Mouse (Mus musculus) embryonic facial prominence, embryonic 10.5 days (tissue): ENCODE results near the gene Stat1. TPM values are rescaled to one million over a fixed set of nuclear protein-coding genes. Genes with fewer than 3 reads are reported as not detected.
A peak's percentile ranks its signal among the peaks of the same experiment; 100 is the strongest.

Experiments used
- DNase-seq: peaks from one replicate; pipeline ENCODE4 v3.0.0-alpha.2; 2017; ENCODE audit warnings: low spot score
- H3K27ac ChIP-seq: fragments of 300-500 bp; sonication (generic); replicated peaks from 2 replicates; pipeline ENCODE4 v1.5.1; 2016; ENCODE audit warnings: mild to moderate bottlenecking
- H3K27me3 ChIP-seq: fragments of 300-500 bp; sonication (generic); replicated peaks from 2 replicates; pipeline ENCODE4 v1.6.1; 2016; ENCODE audit warnings: low read depth, mild to moderate bottlenecking; ENCODE audit not compliant: poor library complexity, severe bottlenecking
- H3K36me3 ChIP-seq: fragments of 300-500 bp; sonication (generic); replicated peaks from 2 replicates; pipeline ENCODE4 v1.6.1; 2016; ENCODE audit warnings: mild to moderate bottlenecking, moderate library complexity
- H3K4me1 ChIP-seq: fragments of 300-500 bp; sonication (generic); 2 replicates; pipeline ENCODE4 v1.6.1; 2016
- H3K4me3 ChIP-seq: fragments of 300-500 bp; sonication (generic); 2 replicates; pipeline ENCODE4 v1.5.1; 2016; ENCODE audit warnings: mild to moderate bottlenecking, moderate library complexity
- H3K9me3 ChIP-seq: fragments of 300-500 bp; sonication (generic); 2 replicates; pipeline ENCODE4 v1.6.1; 2016; ENCODE audit warnings: mild to moderate bottlenecking
- WGBS: fragments of 180-500 bp; shearing (Covaris S2); methylation state at CpG from one replicate; pipeline ENCODE4 v1.1.7; 2016; 5-methylcytosine and 5-hydroxymethylcytosine counted together
- polyA plus RNA-seq: library from polyadenylated mRNA; unstranded; fragments of >200 nt; fragmentation: Nextera tagmentation; extraction: Ambion mirVana; gene quantifications from 2 replicates; pipeline ENCODE4 v1.2.1, GENCODE M21; 2016

Gene Stat1
- polyA plus RNA-seq, 1 experiment from 2014 or later, result 11.5 TPM

GRCm38 (mm10) chr1:52152369-52152768 lies 33.1 kb downstream of the Stat1 start:
- Histone ChIP-seq H3K4me1 (peaks cover 37% of the 10 kb centered on the region), H3K9me3 (no peaks in the 10 kb centered on the region), H3K27ac (no peak overlapping the region), H3K36me3 (peaks cover 10% of the 10 kb centered on the region), H3K4me3 (no peak overlapping the region), H3K27me3 (no peaks in the 10 kb centered on the region)
- WGBS, result 71% methylated on average over 13 of the region's 13 CpGs
- DNase-seq, result no peak

- peaks cover 15% of the 10 kb centered on the region for H3K36me3 ChIP-seq
- DNase-seq, result no peak
- H3K4me1 ChIP-seq, result peaks cover 32% of the 10 kb centered on the region
- no peaks in the 10 kb centered on the region for H3K27me3 ChIP-seq
- H3K9me3 ChIP-seq, result no peaks in the 10 kb centered on the region
- no peak overlapping the region for H3K27ac ChIP-seq
- H3K4me3 ChIP-seq, result no peak overlapping the region
- 31% methylated on average over 3 of the region's 3 CpGs for WGBS
These were observed 33.7 kb downstream of the Stat1 start for GRCm38 (mm10) chr1:52152936-52153335.

DNA sequence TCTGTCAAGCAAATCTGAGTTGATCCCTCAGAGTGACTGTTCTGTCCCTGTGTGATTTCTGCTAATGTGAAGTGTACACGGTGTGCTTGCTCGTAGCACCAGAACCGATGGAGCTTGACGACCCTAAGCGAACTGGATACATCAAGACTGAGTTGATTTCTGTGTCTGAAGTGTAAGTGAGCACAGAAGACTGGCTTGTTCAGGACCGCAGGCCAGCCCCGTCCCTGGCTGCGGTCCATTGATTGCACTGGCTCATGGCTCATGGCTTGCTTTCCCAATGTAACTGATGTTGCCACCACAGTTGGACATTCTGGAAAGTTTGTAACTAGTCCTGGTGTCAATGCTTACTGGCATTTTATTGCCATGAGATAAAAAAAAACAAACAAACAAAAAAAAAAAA lies 35.6 kb downstream of the Stat1 start:
- Histone ChIP-seq H3K9me3 (no peaks in the 10 kb centered on the region), H3K27ac (no peak overlapping the region), H3K4me3 (no peak overlapping the region), H3K27me3 (no peaks in the 10 kb centered on the region), H3K36me3 (peaks cover 15% of the 10 kb centered on the region), H3K4me1 (peaks cover 17% of the 10 kb centered on the region)
- no peak for DNase-seq
- WGBS, result 85% methylated on average over 8 of the region's 8 CpGs

GRCm38 (mm10) chr1:52156351-52156750 lies 37.1 kb downstream of the Stat1 start:
- DNase-seq, result no peak
- H3K4me1 ChIP-seq, result peaks cover 5% of the 10 kb centered on the region; the same call in 1 of the 2 replicates
- no peak overlapping the region for H3K27ac ChIP-seq
- H3K27me3 ChIP-seq, result no peaks in the 10 kb centered on the region
- 93% methylated on average over 10 of the region's 10 CpGs for WGBS
- no peaks in the 10 kb centered on the region for H3K9me3 ChIP-seq
- H3K36me3 ChIP-seq, result peaks cover 13% of the 10 kb centered on the region
- no peak overlapping the region for H3K4me3 ChIP-seq

DNA sequence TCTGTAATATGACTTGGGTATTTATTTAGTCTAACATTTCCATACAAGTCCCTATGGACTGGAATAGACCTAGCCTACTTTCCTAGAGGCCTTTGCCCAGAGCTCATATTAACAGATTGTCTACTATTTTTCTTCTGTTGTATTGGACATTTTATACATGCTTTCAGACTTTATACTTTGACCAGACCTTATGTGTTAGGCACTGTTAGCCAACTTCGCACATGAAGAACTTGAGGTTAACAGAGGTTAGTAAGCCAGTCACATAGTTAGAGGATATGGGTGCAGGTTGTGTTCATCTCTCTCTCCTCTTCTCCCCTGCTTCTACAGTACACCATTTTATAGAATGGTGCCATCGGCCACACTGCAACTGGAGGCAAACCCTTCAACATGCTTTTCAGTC lies 38.8 kb downstream of the Stat1 start:
- Histone ChIP-seq H3K4me1 (peaks cover 4% of the 10 kb centered on the region; the same call in 1 of the 2 replicates), H3K9me3 (no peaks in the 10 kb centered on the region), H3K36me3 (peaks cover 8% of the 10 kb centered on the region), H3K4me3 (no peak overlapping the region), H3K27me3 (no peaks in the 10 kb centered on the region), H3K27ac (no peak overlapping the region)
- 93% methylated on average over 2 of the region's 2 CpGs for WGBS
- no peak for DNase-seq

DNA sequence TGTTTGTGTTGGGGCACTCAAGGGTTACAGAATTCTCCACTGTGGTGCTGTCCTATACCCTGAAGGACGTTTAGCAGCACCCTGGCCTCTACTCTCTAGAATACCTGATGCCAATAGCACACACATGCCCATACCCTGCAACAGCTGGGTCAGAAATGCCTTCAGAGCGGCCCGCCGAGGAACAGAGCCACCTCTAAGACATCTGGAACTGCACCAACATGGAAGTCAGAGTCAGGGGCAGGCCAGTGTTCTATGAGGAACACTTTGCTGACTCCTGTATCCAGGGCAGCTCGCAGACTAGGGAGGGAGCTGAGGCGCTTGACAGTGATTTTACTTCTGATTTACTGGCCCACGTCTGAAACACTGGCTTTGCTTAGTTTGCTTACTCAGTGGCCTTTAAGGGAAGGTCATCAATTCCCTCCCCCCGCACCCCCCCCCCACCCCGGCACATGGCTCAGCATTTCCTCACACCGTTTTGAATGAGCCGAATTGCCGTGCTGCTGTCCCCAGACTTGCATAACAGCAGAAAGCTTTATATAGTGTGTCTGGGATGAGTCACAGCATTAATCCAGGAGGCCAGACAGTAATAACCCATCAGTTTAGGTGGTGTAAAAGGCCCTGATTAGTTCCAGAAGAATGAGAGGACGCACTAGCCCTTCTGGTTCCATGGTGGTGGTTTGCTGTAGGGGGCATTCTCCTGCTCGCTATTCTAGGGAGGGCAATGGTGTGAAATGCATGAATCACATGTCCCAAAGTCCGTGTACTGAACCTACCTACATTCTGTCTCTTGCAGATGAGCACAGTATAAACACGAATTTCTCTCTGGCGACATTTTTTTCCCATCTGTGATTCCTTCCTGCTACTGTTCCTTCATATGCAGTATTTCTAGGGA lies 39.5 kb downstream of the Stat1 start:
- DNase-seq, result no peak
- Histone ChIP-seq H3K27ac (no peak overlapping the region), H3K4me1 (0 out of 2 replicates have a peak, but pooled peaks cover 3% of the 10 kb centered on the region), H3K36me3 (peaks cover 8% of the 10 kb centered on the region), H3K27me3 (no peaks in the 10 kb centered on the region), H3K4me3 (no peak overlapping the region), H3K9me3 (no peaks in the 10 kb centered on the region)
- WGBS, result 77% methylated on average over 17 of the region's 17 CpGs

- WGBS, result 85% methylated on average over 8 of the region's 8 CpGs
- H3K9me3 ChIP-seq, result no peaks in the 10 kb centered on the region
- no peak overlapping the region for H3K4me3 ChIP-seq
- peaks cover 8% of the 10 kb centered on the region for H3K36me3 ChIP-seq
- no peaks in the 10 kb centered on the region for H3K27me3 ChIP-seq
- 0 out of 2 replicates have a peak, but pooled peaks cover 3% of the 10 kb centered on the region for H3K4me1 ChIP-seq
- no peak overlapping the region for H3K27ac ChIP-seq
- DNase-seq, result no peak
These were observed 41.9 kb downstream of the Stat1 start for GRCm38 (mm10) chr1:52161151-52161550.

DNA sequence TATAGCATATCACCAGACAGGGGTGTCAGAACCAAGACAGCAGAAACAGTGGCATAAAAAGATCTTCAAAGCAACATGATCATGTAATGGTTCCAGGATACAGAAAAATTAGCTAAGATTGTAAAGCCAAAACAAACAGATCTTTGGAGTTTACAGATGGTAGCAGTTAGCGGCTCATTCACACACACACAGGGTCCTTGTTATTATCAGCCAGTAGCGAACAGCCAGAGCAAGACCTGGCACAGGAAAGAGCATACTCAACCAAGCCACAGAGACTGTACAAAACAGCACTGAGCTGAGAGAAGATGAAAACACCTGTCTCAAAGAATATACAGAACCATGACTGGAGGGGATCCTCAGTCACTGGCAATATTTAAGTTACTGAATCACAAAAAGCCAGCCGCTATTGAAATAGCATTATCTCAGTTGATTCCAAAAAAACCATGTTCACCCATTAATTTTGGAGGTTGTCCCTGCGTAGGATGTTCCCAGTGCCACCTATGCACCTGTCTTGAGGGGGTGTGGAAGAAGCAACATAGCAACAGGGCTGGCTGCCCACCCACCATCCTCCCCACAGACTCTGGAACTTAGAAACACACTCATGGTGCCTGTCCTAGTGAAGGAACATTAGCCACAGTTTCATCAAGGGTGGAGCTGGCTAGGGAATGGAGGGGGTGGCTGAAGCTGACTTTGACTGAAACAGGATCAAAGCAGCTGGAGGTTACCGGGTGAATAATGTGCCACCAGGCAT lies 44.6 kb downstream of the Stat1 start:
- H3K36me3 ChIP-seq, result no peaks in the 10 kb centered on the region
- no peak for DNase-seq
- WGBS, result 86% methylated on average over 5 of the region's 5 CpGs
- no peak overlapping the region for H3K27ac ChIP-seq
- H3K27me3 ChIP-seq, result no peaks in the 10 kb centered on the region
- H3K4me3 ChIP-seq, result no peak overlapping the region
- no peaks in the 10 kb centered on the region for H3K9me3 ChIP-seq
- 0 out of 2 replicates have a peak, but pooled peaks cover 3% of the 10 kb centered on the region for H3K4me1 ChIP-seq

DNA sequence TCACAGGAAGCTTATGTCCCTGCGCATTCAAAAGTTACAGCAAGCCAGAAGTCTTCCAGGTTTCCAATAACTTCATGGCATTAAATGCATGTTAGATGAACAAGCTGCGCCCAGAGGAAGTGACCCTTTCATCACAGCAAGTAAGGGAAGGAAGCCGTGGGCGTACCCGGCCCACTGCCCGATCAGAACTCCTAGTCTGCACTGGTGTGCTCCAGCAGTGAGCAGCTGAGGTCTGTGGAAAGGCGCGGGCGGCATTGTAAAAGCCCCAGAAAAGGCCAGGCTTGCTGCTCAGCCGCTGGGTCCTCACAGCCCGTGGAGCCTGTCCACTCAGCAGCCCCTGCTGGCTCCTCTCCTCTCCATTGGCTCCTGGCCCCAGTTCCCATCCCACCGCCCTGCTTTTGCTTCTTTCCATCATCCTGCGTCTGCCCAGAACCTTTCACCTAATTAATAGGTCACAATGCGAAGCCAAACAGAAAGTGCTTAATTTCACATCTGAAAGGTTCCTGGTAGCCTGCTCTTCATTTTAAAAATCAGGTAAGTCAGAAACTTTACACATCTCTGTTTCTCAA lies 47.5 kb downstream of the Stat1 start:
- Histone ChIP-seq H3K9me3 (no peaks in the 10 kb centered on the region), H3K27me3 (no peaks in the 10 kb centered on the region), H3K4me3 (no peak overlapping the region), H3K27ac (no peak overlapping the region), H3K36me3 (no peaks in the 10 kb centered on the region), H3K4me1 (no peaks in the 10 kb centered on the region)
- 76% methylated on average over 14 of the region's 14 CpGs for WGBS
- no peak for DNase-seq

DNA sequence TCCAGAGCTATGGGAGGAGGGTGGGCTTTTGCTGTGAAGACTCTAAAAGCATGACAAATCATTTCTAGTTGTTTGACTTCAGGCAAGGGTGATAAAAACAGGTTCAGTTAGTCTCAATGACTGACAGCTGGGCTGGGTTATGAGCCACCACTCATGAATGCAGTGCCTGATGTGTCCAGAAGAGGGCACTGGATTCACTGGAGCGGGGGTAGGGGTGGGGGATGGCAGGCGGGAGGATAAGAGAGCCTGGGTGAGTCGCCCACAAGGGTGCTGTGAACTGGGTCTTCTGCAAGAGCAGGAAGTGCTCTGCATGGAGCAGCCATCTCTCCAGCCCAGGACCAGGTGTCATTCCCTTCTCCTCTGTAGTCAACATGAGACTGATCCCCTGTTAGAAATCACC lies 50.8 kb downstream of the Stat1 start:
- no peaks in the 10 kb centered on the region for H3K4me1 ChIP-seq
- H3K27me3 ChIP-seq, result no peaks in the 10 kb centered on the region
- H3K27ac ChIP-seq, result no peak overlapping the region
- H3K36me3 ChIP-seq, result no peaks in the 10 kb centered on the region
- H3K4me3 ChIP-seq, result no peak overlapping the region
- DNase-seq, result peak; percentile 56
- H3K9me3 ChIP-seq, result no peaks in the 10 kb centered on the region
- WGBS, result 6% methylated on average over 3 of the region's 3 CpGs

DNA sequence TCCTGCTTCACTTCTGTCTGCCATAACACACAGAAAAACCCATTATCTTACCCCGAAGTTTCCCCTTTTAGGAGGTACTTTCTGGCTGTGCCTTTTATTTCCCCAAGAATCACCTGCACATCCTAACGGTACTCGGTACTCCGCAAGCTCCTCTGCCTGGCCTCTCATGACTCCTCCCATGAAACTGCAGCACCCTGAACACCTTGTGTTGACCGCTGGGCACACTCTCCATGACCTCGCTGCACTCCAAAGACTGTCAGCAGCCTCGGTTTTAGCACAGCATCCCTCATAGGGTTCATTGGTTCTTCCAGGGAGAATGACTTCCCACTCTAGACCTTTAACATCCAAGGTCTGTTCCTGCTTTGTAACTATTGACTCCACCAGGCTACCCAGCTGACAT lies 51.5 kb downstream of the Stat1 start:
- Histone ChIP-seq H3K9me3 (no peaks in the 10 kb centered on the region), H3K4me3 (no peak overlapping the region), H3K27me3 (no peaks in the 10 kb centered on the region), H3K36me3 (no peaks in the 10 kb centered on the region), H3K27ac (no peak overlapping the region), H3K4me1 (no peaks in the 10 kb centered on the region)
- DNase-seq, result no peak
- 74% methylated on average over 7 of the region's 7 CpGs for WGBS

- Histone ChIP-seq H3K36me3 (no peaks in the 10 kb centered on the region), H3K4me3 (no peak overlapping the region), H3K4me1 (no peaks in the 10 kb centered on the region), H3K27me3 (no peaks in the 10 kb centered on the region), H3K27ac (no peak overlapping the region), H3K9me3 (no peaks in the 10 kb centered on the region)
- WGBS, result 82% methylated on average over 8 of the region's 8 CpGs
- no peak for DNase-seq
These were observed 52.0 kb downstream of the Stat1 start for GRCm38 (mm10) chr1:52171271-52171670.
